Mouse (Mus musculus) ES-Bruce4 (cell line): ENCODE results near the gene Map6.

ENCODE experiments used
- CTCF ChIP-seq: IDR thresholded peaks from one replicate; pipeline ENCODE4 v1.8.1; 2011; ENCODE audit warnings: low read depth, low read length
- POLR2A ChIP-seq: IDR thresholded peaks from one replicate; pipeline ENCODE4 v1.8.1; 2011; ENCODE audit warnings: low read length; ENCODE audit not compliant: insufficient read depth

- TF ChIP-seq POLR2A: no peak
- TF ChIP-seq CTCF: peak; percentile 61
These were observed 5.3 kb upstream of the Map6 start for GRCm38 (mm10) chr7:99261900-99262299.
